Mouse (Mus musculus): ENCODE results near the gene Ndufv1. TPM values are rescaled to one million over a fixed set of nuclear protein-coding genes. Genes with fewer than 3 reads are reported as not detected.
A peak's percentile ranks its signal among the peaks of the same experiment; 100 is the strongest.

Ndufv1 gene
- polyA plus RNA-seq, 1 experiment: 145 TPM

- no peak for TF ChIP-seq CTCF (IDR thresholded peaks at IDR 0.05; ENCODE audit: control insufficient read depth, insufficient read depth, insufficient replicate concordance, low read depth, low read length)
- no peak for TF ChIP-seq POLR2A (IDR thresholded peaks at IDR 0.05; ENCODE audit: control insufficient read depth, low read depth, low read length)
- no peak overlapping the region for H3K4me3 ChIP-seq (ENCODE audit: control insufficient read depth, low read depth, low read length)
- peaks cover 2% of the 10 kb centered on the region; the same call in 1 of the 2 replicates for H3K4me1 ChIP-seq (ENCODE audit: control insufficient read depth, insufficient read depth, low read length)
- no peaks in the 10 kb centered on the region for H3K27me3 ChIP-seq (ENCODE audit: control insufficient read depth, insufficient read depth, low read length)
- no peaks in the 10 kb centered on the region for H3K36me3 ChIP-seq (ENCODE audit: control insufficient read depth, insufficient read depth, low read length)
- no peak overlapping the region for H3K27ac ChIP-seq (ENCODE audit: control insufficient read depth, insufficient read depth, low read depth, low read length)
These were observed 21.0 kb downstream of the Ndufv1 start for GRCm38 (mm10) chr19:3991562-3991961.

DNA sequence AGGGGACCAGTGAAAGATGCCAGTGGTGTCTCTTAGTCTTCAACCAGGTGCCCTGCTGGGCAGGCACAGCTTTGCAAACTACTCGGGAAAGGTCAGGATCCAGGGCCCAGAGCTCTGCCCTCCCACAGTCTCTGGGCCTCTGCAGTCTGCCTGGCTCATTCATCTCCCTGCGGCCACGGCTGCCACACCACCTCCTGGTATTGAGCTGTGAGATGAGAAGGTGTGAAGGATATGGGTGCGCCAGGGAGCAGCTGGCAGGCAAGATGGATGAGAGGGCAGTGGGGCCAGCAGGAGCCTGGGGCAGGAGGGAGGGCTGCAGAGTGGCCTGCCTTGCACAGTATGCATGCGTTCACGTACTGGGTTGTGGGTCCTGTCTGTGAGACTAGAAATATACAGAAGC, 21.8 kb downstream of the Ndufv1 start:
- Histone ChIP-seq H3K4me3 (ENCODE audit: control insufficient read depth, low read depth, low read length) (no peak overlapping the region), H3K27ac (ENCODE audit: control insufficient read depth, insufficient read depth, low read depth, low read length) (no peak overlapping the region)
- TF ChIP-seq POLR2A (IDR thresholded peaks at IDR 0.05; ENCODE audit: control insufficient read depth, low read depth, low read length) (no peak), CTCF (IDR thresholded peaks at IDR 0.05; ENCODE audit: control insufficient read depth, insufficient read depth, insufficient replicate concordance, low read depth, low read length) (no peak)

DNA sequence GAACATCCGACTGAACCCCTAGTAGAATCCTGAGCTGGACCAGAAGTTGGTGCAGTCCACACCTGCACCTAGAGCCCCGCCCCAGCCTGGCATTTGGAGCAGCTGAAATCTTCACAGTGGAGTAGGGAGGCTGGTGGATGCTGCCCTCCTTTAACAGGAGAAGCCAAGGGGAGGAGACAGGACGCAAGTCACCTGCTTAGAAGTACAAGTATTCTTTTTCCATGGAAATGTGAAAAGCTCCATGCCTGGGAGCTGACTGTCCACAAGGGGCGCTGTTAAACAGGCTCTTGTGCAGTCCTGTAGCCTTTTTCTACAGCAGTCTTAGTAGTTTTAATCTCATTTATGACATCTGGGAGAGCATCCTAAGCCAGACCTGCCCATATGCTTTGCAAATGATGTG, 23.9 kb downstream of the Ndufv1 start:
- TF ChIP-seq POLR2A (IDR thresholded peaks at IDR 0.05; ENCODE audit: control insufficient read depth, low read depth, low read length): no peak
- Histone ChIP-seq H3K36me3 (ENCODE audit: control insufficient read depth, insufficient read depth, low read length) (no peaks in the 10 kb centered on the region), H3K27me3 (ENCODE audit: control insufficient read depth, insufficient read depth, low read length) (no peaks in the 10 kb centered on the region), H3K27ac (ENCODE audit: control insufficient read depth, insufficient read depth, low read depth, low read length) (no peak overlapping the region), H3K4me1 (ENCODE audit: control insufficient read depth, insufficient read depth, low read length) (peaks cover 5% of the 10 kb centered on the region), H3K4me3 (ENCODE audit: control insufficient read depth, low read depth, low read length) (no peak overlapping the region)

More for the DNA sequence above, 21.8 kb downstream of the Ndufv1 start:
- Histone ChIP-seq H3K36me3 (ENCODE audit: control insufficient read depth, insufficient read depth, low read length) (no peaks in the 10 kb centered on the region), H3K4me1 (ENCODE audit: control insufficient read depth, insufficient read depth, low read length) (peaks cover 2% of the 10 kb centered on the region), H3K27me3 (ENCODE audit: control insufficient read depth, insufficient read depth, low read length) (no peaks in the 10 kb centered on the region)

GRCm38 (mm10) chr19:3988066-3988465, 24.5 kb downstream of the Ndufv1 start:
- no peak overlapping the region for H3K4me3 ChIP-seq (ENCODE audit: control insufficient read depth, low read depth, low read length)
- no peak for TF ChIP-seq CTCF (IDR thresholded peaks at IDR 0.05; ENCODE audit: control insufficient read depth, insufficient read depth, insufficient replicate concordance, low read depth, low read length)
- TF ChIP-seq POLR2A (IDR thresholded peaks at IDR 0.05; ENCODE audit: control insufficient read depth, low read depth, low read length): no peak
- peaks cover 5% of the 10 kb centered on the region for H3K4me1 ChIP-seq (ENCODE audit: control insufficient read depth, insufficient read depth, low read length)
- no peak overlapping the region for H3K27ac ChIP-seq (ENCODE audit: control insufficient read depth, insufficient read depth, low read depth, low read length)
- H3K27me3 ChIP-seq (ENCODE audit: control insufficient read depth, insufficient read depth, low read length): no peaks in the 10 kb centered on the region
- no peaks in the 10 kb centered on the region for H3K36me3 ChIP-seq (ENCODE audit: control insufficient read depth, insufficient read depth, low read length)

GRCm38 (mm10) chr19:3986334-3986733, 26.3 kb downstream of the Ndufv1 start, which contains the start of gene Acy3:
Gene Acy3, plus strand, starts transcription at chr19:3986570.
- H3K27me3 ChIP-seq (ENCODE audit: control insufficient read depth, insufficient read depth, low read length): no peaks in the 10 kb centered on the region
- TF ChIP-seq CTCF (IDR thresholded peaks at IDR 0.05; ENCODE audit: control insufficient read depth, insufficient read depth, insufficient replicate concordance, low read depth, low read length) (no peak), POLR2A (IDR thresholded peaks at IDR 0.05; ENCODE audit: control insufficient read depth, low read depth, low read length) (peak; percentile 22; the same call in 1 of the 2 replicates)
- peak within 1 kb of the TSS; percentile 47 for H3K27ac ChIP-seq (ENCODE audit: control insufficient read depth, insufficient read depth, low read depth, low read length)
- H3K36me3 ChIP-seq (ENCODE audit: control insufficient read depth, insufficient read depth, low read length): no peaks in the 10 kb centered on the region
- peaks cover 5% of the 10 kb centered on the region for H3K4me1 ChIP-seq (ENCODE audit: control insufficient read depth, insufficient read depth, low read length)
- no peak within 1 kb of the TSS for H3K4me3 ChIP-seq (ENCODE audit: control insufficient read depth, low read depth, low read length)

- H3K36me3 ChIP-seq (ENCODE audit: control insufficient read depth, insufficient read depth, low read length): no peaks in the 10 kb centered on the region
- no peak overlapping the region for H3K4me3 ChIP-seq (ENCODE audit: control insufficient read depth, low read depth, low read length)
- H3K27me3 ChIP-seq (ENCODE audit: control insufficient read depth, insufficient read depth, low read length): no peaks in the 10 kb centered on the region
- peaks cover 5% of the 10 kb centered on the region for H3K4me1 ChIP-seq (ENCODE audit: control insufficient read depth, insufficient read depth, low read length)
- no peak for TF ChIP-seq POLR2A (IDR thresholded peaks at IDR 0.05; ENCODE audit: control insufficient read depth, low read depth, low read length)
- no peak for TF ChIP-seq CTCF (IDR thresholded peaks at IDR 0.05; ENCODE audit: control insufficient read depth, insufficient read depth, insufficient replicate concordance, low read depth, low read length)
- H3K27ac ChIP-seq (ENCODE audit: control insufficient read depth, insufficient read depth, low read depth, low read length): peak overlapping the region; percentile 5; the same call in 1 of the 2 replicates
These were observed 27.3 kb downstream of the Ndufv1 start for GRCm38 (mm10) chr19:3985261-3985681.

DNA sequence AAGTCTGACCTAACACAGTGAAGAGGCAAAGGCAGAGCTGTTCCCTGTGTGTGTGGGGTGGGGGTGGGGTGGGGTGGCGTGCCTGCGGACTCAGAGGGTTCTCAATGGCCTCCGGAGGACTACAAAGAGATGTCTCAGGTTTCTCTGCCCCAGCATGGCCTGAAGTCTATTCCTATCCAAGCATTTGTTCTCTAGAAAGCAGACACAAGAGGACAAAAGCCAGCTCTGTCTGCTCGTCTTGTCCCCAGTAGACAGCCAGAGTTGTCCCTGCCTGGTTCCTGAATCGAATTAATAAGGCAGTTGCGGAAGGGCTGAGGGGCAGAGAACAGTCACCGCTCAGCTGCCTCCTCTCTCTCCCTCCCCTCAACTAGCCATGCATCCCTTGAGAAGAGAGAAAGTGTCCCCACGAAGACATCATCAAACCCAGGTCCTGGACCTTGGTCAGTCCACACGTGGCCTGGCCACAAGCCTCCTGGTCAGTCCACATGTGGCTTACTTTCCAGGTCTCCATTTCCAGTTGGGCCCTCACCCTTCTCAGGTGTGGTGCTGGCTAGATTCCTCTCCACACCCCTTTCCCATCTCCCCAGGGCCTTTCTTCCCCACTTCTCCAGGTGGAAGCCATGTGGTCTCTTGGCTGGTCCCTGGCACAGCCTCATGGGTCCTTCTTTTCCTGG, 28.9 kb downstream of the Ndufv1 start:
- Histone ChIP-seq H3K36me3 (ENCODE audit: control insufficient read depth, insufficient read depth, low read length) (no peaks in the 10 kb centered on the region), H3K4me1 (ENCODE audit: control insufficient read depth, insufficient read depth, low read length) (peaks cover 11% of the 10 kb centered on the region), H3K4me3 (ENCODE audit: control insufficient read depth, low read depth, low read length) (no peak overlapping the region), H3K27me3 (ENCODE audit: control insufficient read depth, insufficient read depth, low read length) (no peaks in the 10 kb centered on the region), H3K27ac (ENCODE audit: control insufficient read depth, insufficient read depth, low read depth, low read length) (no peak overlapping the region)
- no peak for TF ChIP-seq POLR2A (IDR thresholded peaks at IDR 0.05; ENCODE audit: control insufficient read depth, low read depth, low read length)
- TF ChIP-seq CTCF (IDR thresholded peaks at IDR 0.05; ENCODE audit: control insufficient read depth, insufficient read depth, insufficient replicate concordance, low read depth, low read length): no peak

All from testis, adult 2 months (tissue).